Mouse (Mus musculus): ENCODE measurements around the gene Wdpcp.

Gene Wdpcp

DNA sequence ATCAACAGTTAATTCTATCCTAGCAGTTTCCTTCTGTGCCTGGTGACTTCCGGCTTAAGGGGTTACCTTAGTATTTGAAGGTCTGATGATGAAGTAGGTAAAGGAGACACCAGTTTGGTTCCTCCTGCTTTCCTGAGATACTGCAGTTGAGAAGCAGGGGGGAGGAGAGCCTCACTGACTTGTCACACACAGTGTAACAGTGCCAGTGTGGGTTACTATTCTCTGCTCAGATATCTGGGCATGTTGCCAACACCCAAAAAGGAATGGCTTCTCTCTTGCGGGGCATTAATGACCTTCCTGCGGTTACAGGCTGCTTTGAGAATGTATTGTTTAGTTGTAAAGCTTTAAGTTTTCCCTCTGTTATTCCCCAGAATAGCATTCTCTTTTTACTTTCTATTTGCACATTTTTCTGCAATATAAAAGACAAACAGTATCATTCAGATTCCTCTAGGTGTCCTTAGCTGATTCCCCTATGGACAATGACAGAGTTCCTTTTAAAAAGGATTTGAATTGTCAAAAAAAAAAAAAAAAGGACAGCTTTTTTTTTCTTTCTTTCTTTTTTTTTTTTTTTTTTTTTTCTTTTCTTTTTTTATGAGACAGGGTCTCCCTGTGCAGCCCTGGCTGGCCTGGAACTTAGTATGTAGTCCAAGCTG is 2.5 kb upstream of the Wdpcp start:
- no peak for DNase-seq

DNA sequence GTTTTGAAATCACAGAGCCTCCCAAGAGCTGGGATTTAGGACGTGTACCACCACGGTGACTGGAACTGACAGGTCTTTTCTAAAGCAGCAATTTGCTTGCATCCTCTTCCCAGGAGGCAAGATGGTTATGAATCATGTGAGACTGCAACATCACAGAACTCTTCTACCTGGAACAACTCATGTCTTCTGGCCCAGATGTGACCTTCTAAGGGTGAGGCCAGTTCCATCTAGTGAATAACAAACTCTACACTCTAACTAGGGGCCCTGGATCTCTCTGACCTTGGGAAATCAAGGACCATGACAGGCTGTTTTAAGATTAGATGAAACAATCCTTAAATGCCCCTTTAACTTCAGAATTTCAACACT is 1.9 kb upstream of the Wdpcp start:
- no peak for DNase-seq

DNA sequence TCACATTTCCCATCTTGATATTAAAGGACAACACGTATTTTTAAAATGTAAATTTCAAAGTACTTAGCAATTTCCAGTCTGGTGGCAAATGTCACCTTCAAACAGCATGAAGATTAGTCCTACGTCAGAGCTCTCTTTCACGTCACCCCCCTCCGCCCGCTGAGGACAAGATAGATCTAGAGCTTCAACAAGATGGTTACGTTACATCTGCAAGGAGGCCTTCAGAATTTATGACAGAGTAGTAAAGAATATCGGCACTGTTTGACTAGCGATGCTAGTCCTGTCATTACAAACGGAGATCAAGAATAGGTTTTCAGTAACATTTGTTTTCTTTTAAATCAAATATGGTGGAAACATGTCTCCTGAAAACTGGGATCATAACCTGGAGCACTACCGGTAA is 1.1 kb upstream of the Wdpcp start:
- peak in 1 of 2 experiments; percentile 20 for DNase-seq

DNA sequence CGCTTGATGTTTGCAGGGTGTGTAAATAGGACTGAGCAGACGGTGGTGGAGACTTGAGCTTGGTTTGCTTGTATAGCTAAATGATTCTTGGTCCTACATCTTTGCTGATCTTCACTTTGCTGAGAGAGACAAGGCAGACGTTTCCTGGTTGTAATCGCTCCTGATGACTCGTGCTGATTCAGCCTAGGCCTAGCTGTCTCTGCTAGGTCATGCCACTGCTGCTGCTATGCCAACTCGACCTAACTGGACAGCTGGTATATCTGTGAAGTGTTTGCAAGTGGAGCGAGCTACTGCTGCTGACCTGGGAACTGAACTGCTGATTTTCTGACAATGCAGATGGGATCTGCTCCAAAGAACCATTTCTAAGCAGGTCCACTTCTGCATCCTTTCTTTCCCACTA is 9.4 kb downstream of the Wdpcp start:
- DNase-seq: no peak

DNA sequence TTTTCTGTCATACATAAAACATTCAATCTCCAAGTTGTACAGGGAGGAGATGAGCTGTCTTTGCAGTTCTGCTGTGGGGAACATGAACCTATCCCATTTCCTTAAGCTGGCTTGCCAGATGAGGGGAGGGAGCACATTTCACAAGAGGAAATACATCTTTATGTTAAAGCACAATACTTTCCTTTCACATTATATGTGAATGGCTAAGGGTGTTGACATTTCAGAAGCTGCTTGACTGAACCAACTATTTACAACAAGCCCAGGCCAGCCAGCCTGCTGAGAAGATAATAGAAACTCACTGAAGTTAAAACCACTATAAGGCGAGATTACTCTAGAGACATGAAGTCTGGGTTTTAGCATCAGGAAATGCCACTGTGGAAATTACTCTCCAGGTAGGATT is 11.3 kb downstream of the Wdpcp start:
- no peak for DNase-seq

DNA sequence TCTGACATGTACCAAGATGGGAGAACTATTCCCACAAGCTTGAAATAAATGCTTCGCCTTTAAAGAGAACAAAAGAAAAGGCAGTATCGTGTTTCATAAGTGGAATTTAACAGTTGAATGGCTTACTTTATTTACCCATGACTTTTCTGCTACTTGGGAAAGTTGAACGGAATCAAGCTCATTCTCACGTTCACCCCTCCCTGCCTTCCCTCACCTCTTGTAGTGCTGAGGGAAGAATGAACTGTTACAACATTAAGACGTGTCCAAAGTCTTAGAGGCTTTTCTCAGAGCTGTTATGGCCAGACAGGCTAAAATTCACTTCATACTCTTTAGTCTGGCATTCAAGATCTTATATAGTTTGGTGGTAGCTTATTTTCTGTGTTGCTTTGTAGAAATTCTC is 30.5 kb downstream of the Wdpcp start:
- DNase-seq: no peak

DNA sequence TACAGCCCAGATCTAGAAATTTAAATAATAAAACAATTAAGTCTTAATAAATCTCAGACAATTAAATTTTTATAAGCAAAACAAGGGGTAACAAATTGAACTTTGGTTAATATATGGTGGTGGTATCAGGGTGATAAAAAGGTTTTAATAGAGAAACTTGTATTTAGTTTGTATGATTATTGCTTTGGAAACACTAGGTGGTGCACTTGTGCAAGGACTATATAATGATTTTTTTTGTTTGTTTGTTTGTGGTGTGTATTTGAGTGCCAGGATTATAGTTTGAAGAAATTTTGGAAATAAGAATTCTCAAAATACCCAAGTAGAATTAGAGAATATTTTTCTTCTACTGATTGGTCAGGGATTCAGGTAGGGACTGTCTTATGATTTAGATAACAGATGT is 43.9 kb downstream of the Wdpcp start:
- DNase-seq: no peak

DNA sequence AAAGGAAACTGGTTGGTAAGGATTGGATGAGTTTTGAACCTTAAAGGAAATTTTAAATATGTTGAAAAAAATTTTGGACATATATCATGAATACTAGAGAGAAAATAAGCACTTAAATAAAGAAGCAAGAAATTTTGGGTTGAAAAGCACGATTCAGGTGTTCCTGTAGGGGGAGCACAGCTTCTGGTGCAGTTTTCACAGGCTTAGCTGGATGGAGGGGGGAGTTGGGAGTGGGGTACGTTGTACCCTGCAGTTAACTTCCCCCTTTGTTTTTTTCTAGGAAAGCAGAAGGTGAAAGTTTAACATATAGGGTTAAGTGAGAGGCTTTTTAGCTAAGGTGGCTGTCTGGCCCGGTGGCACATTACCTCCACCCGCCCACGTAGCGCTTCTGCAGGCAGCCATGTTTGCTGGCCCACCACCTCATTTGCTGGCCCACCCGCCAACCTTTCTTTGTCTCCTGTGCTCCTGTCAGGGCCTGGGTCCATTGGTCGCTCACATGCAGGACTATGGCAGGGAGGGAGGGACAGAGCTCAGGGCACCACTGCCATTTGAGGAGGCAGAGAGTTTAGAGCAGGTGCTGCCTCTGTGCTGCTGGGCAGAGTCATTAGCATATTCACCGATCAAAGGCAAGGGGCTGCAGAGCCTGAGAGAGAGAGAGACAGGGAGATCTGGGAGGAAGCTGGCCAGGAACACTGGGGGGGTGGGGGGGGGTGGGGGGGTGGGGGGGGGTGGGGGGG is 62.3 kb downstream of the Wdpcp start:
- DNase-seq: no peak

DNA sequence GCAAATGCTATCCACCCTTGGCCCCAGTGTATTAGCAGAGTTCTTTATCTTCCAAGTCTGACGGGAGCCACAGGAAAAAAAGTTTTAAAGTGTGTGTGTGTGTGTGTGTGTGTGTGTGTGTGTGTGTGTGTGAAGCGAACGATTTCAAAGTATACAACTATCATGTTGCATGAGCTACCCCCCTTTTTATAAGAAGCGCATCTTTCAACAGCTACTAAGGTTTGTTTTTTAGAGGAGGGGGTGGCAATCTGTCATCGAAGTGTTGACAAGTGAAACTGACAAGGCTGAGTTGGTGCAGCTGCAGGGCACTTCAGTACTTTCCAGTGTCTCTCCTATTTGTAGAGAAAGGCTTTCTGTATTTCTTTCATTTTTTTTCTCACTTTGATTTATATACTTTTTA is 66.3 kb downstream of the Wdpcp start:
- DNase-seq: no peak

DNA sequence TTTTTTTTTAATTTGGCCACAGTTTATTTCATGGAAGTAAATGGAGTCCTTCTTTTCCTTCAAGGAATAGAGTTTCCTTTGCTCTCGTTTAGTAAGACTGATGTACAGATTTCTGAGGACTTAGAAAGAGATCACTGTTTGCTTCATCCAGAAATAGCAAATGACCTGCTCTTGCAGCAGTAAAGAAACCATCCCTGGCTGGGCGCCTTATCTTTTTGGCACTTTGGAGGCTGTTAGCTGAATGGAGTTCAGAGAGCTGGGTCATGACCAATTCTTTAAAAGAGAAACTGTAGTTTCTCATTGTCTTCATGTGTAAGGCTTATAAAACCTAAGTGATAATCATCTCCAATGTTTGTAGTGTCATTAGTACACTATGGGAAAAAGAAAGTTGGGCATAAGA is 67.5 kb downstream of the Wdpcp start:
- DNase-seq: no peak

DNA sequence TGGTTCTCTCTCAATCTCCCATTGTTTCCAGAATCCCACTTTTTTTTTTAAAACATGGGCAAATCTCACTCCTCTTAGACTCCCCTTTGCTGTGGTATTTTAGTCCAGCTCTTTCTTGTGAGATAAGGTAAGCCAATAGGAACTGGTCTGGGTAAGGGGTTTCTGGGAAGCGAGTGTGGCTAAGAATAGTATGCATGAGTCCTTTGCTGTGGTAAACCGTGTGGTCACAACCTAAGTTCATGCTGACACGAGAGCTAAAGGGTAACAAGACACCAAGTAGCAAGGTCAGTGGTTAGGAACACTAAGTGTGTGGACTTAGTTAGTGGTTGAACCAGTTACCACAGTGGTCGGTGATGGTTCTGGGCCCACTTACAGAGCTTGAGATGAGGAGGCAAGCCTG is 72.2 kb downstream of the Wdpcp start:
- DNase-seq: no peak

DNA sequence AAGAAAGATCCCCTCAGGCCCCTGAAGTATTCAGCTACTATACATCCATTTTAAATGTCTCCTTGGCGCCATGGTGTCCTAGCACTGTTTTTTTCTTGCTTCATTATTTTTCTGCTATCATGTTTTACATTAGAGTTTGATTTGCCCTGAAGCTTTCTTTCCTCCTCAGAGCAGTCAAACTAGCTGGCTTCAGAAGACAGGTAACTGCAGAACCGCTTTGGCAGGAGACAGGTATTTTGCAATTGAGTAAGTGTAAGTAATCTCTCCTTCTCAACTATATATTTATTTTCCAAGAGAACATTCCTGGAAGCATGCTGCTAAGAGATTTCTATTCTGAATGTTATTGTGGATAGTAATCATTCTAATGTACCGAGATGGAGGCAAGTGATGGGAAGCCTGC is 74.1 kb downstream of the Wdpcp start:
- DNase-seq: no peak

DNA sequence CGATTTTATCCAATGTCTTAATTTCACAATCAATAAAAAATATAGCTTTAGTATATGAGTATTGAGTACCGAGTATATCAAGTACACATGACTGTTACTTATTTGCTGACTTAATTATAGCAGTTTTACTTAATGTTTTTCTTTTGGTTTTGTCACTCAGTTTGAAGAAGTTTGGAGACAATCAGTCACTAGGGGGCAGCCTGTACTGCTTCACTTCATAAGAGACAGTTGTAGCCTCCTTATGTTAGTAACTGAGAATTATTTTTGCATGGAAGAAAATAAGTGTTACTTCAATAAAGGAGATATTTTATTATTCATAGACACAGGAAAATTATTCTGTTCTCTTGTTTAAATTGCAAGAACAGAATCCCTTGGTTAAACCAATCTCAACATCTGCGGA is 87.0 kb downstream of the Wdpcp start:
- no peak for DNase-seq

DNA sequence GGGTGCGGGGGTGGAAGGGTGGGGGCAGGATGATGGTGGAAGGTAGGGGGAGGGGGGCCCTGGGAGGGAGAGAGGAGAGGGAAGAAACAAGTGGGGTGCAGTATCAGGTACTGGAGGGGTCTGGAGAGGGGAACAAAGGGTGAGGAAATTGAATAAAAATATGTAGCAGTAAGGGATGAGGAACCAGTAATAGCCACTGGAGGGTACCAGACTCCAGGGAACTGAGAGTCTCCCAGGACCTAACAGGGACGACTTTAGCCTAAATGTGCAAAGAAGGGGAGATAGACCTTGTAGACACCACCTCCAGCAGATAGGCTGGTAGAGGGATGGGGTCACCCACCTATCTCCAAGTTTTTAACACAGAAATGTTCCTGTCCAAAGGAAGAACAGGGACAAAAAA is 105.0 kb downstream of the Wdpcp start:
- DNase-seq: no peak

DNA sequence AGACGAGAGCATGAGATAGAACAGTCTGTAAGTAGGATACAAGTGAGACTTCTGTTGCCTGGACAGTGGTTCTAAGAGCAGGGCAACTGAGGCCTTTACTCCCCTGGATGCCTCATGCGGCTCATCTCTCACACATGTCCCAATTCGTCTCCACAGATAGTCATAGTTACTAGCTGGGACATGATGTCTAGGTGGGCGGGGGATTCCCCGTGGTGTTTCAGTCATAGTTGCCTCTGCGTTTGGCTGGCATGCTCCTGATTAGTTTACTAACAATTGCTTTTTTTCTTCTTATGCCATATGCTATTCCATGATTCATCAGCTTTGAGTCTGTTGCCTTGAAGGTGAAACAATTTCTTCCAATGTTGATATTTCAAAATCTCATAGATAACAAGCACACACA is 116.4 kb downstream of the Wdpcp start:
- no peak for DNase-seq

DNA sequence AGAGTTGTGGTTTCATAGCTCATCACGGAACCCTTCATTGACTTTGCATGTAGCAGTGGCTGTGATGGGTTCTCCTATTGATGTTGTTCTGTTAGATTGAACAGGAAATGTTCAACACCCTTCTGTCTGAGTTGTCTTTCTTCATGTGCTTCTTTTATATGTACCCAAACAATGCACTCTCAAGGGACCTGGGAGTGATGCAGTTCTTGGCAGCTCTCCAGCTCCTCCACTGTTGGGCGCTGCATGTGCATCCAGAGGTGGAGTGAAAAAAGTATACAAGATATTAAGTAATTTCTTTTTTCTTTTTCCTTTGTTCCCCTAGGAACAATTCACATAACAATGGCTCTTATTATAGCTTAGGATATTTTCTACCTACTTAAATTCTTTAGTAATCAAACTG is 118.7 kb downstream of the Wdpcp start:
- no peak for DNase-seq

DNA sequence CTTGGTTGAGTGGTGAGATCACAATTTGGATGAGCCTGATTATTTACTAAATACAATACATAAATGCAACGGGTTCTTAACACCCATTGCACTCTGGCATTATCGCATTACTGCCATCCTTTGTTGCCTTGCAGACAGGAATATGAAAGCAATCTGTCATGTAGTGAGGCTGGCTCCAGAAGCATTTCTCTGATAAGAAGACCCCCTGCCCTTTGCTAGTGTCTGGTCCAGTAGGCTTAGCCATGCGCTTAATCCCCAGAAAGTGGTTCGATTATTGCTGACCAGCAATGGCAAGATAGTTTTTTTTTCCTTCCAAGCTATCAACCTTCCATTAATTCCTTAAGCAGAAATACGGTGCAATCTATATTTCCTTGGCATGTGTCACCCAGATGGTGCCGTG is 122.1 kb downstream of the Wdpcp start:
- DNase-seq: no peak

DNA sequence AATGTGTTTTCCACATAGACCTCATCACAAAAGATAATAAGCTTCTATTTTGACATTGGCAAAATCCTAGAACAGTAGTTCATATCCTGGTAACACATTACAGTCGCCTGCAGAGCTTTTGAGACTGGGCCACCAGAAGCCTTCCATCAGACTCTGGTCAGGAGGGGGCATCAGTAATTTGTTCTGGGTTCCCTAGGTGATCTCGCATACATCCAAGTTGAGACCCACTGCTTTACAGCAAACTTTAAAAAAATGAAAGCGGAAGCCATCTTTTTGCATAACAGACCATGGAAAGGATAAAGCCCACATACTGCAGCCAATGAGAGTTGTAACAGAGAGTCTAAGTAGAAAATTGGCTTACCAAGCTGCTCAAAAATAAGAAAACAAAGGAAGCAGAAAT is 125.6 kb downstream of the Wdpcp start:
- no peak for DNase-seq

DNA sequence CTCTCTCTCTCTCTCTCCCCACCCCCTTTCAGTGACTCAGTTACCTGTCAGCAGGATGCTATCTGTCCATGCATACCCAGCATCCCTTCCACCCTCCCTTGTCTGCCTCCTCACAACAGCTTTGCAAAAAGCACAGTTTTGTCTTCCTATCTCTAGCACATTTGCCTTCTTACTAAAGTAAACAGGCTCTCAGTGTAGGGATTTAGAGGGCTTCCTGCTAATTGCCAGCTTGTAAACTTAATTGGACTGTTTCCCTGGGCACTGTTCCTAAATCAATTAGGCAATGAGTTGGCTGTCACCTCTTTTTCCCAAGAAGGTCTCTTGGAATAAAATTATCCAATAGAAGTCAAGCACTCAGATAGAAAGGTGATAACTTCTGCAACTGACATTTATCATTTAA is 141.5 kb downstream of the Wdpcp start:
- no peak for DNase-seq

DNA sequence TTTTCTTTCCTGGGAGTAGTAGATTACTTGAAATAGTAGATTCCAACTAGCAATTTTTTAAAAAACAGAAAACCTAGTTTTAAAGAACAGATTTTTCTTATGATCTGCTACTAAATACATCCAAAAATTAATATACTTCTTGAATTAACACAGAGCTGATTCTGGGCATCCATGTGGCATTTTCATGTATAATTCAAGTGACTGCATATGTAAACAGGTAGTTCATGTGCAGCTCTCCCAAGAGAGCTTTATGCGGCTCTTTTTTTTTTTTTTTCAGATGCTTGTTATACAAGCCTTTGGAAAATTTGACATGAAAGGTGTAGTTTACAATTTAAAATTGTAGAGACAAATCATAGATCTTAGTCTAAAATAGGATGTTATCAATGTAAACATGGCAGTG is 142.0 kb downstream of the Wdpcp start:
- no peak for DNase-seq

DNA sequence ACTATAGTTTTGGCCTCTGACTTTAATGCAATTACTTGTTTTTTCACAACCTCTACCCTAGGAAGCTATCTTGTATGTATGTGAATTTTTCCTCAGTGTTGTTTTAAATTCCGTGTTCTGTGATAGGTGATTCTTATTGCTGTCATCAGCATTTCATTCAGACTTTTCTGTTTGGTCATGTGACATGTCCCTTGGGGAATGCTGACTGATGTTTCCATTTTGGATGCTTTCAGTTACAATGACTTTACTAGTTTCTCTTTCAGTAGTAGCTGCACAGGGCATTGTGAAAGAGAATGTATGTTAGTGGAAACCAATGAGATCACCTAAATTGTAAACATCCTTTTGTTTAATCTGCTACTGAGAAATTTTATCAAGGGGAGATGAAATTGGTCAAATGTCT is 154.3 kb downstream of the Wdpcp start:
- DNase-seq: no peak

DNA sequence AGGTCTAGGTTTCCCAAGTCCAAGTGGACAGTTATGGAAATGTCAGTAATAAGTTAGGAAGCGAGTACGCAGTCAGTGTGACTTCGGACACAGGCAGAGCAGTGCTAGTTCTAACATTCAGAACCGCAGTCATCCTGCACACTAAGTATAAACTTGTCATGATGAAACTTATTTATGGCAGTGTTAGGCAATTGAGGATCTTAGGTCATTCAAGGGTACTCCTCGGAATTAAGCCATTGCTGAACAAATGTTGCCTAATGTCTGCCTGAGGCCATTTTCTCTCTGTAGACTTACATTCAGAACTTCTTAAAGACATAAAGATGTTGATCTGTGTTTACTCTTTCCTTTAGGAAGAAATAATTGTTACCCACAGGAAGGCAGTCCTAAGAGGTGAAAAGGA is 157.0 kb downstream of the Wdpcp start:
- no peak for DNase-seq

DNA sequence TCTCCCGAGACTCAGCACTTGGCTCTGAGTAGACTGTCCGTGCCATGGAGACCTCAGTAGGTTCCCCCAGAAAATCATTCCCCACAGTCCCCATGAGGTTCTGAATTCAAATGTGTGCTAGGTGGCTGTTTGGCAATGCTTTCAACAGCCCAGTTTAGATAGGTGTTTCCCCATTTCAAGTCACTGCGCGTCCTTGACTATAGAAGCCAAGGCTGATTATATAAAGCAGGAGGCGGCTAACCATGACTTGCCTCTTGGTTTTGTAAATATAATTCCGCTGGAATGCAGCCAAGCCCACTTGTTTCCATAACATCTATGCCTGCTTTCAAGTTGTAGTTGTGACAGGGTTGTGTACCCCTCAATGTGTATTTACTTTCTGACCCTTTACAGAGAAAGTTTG is 157.9 kb downstream of the Wdpcp start:
- DNase-seq: no peak

DNA sequence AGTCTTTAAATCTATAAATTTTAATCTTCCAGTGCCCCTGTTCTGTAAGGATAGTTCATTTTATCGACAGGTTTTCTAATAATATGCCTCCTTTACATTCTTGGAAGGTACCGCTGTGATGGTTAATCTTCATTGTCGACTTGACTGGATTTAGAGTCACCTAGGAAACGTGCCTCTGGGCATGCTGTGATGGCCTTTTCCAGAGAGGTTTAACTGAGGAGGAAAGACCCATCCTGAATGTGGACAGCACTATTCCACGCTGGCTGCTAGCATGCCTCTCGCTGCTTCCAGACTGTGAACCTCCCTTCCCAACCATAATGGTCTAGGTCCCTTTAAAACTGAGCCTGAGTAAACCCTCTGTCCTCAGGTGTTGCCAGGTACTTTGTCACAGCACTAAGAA is 163.2 kb downstream of the Wdpcp start:
- DNase-seq: no peak

DNA sequence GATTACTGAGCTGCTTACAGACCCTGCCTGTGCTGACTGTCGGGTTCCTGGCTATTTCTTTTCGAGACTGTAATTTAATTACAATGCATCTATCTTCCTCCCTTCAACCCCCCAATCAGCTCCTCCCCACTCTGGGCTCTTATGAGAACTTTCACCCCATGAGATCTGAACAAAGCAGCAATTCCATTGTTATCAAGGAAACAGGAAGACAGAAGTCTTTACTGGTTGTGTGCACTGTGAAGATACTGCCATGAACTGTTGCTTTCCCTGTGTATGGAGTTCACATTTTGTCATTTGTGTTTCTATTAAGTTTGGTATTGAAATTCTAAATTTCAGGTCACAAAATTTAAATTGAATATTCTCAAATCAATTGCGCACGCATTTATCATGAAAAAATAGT is 177.5 kb downstream of the Wdpcp start:
- DNase-seq: no peak

All from thymus, postnatal 36 days (tissue).